Mouse (Mus musculus): ENCODE results near the gene Cracr2b. TPM values are rescaled to one million over a fixed set of nuclear protein-coding genes. Genes with fewer than 3 reads are reported as not detected.

The Cracr2b gene
- total and polyA plus RNA-seq, 3 experiments, result 0.73 to 6.9 TPM; not detected in 1

- no peak for TF ChIP-seq USF1 (IDR thresholded peaks at IDR 0.05; ENCODE audit: low read depth, low read length)
- TF ChIP-seq UBTF (IDR thresholded peaks at IDR 0.05; ENCODE audit: borderline replicate concordance, insufficient read depth, low read depth, low read length), result no peak
- no peak for TF ChIP-seq MAZ (IDR thresholded peaks at IDR 0.05; ENCODE audit: low read depth, low read length)
These were observed 5.1 kb downstream of the Cracr2b start (continued) for GRCm38 (mm10) chr7:141466045-141466394.

DNA sequence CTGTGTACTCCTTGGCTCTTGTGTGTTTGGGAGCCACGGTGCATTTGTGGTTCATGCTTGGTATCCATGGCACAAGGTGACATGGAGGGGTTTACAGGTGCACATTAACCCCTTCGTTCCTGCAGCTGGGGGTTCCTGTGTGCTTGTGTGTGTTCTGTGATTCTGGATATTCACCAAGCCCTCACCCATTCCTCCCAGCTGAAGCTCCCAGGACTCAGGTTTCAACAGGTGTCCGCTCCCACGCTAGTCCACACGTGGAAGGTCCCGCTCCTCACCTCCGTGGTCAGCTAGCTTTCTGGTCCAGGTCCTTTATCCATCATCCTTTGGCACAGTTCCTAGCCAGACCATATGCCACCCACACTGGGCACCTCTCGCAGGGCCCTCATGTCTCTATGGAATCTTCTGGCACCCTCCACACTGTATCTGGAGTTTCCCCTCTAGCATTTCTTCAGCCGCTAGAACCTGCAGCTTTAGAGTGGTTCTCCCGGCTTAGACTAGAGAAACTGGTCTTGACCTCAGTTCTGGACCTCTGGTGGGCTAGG lies 5.8 kb downstream of the Cracr2b start:
- Histone ChIP-seq H3K27me3 (ENCODE audit: control insufficient read depth in 1 of 2, insufficient read depth in 2 of 2, low read length in 2 of 2) (no peaks in the 10 kb centered on the region), H3K9me3 (replicated peaks; ENCODE audit: insufficient read depth, low read length) (no peaks in the 10 kb centered on the region), H3K4me3 (ENCODE audit: control insufficient read depth in 1 of 2, insufficient read depth in 1 of 2, low read depth in 2 of 2, low read length in 2 of 2) (peak overlapping the region; percentile 87 to 97), H3K79me2 (ENCODE audit: control insufficient read depth, insufficient read depth, low read length, poor library complexity) (peaks cover 11% of the 10 kb centered on the region), H3K4me1 (ENCODE audit: control insufficient read depth in 1 of 2, insufficient read depth in 2 of 2, low read length in 2 of 2) (peaks cover 5 to 25% of the 10 kb centered on the region in 2 experiments), H3K27ac (ENCODE audit: control insufficient read depth, low read depth, low read length) (peak overlapping the region; percentile 46), H3K9ac (ENCODE audit: control insufficient read depth, low read depth, low read length, poor library complexity, severe bottlenecking) (peak overlapping the region; percentile 69), H3K36me3 (ENCODE audit: control insufficient read depth in 1 of 2, insufficient read depth in 2 of 2, low read length in 2 of 2) (peaks cover 0 to 9% of the 10 kb centered on the region in 2 experiments; a peak in 2 of 4 replicates)
- DNase-seq (ENCODE audit: low read depth, low spot score), result peak; percentile 22
- TF ChIP-seq MAX (IDR thresholded peaks at IDR 0.05; ENCODE audit: low read length) (no peak), RAD21 (IDR thresholded peaks at IDR 0.05; ENCODE audit: low read depth, low read length) (no peak), HCFC1 (IDR thresholded peaks at IDR 0.05; ENCODE audit: low read depth, low read length) (no peak), MYC (IDR thresholded peaks at IDR 0.05; ENCODE audit: low read depth, low read length) (no peak), GATA1 (IDR thresholded peaks at IDR 0.05; ENCODE audit: low read depth, low read length) (no peak), USF2 (IDR thresholded peaks at IDR 0.05; ENCODE audit: borderline replicate concordance in 1 of 2, insufficient read depth in 1 of 2, low read depth in 1 of 2, low read length in 2 of 2) (no peak), CHD1 (IDR thresholded peaks at IDR 0.05; ENCODE audit: low read depth, low read length) (no peak), MEF2A (IDR thresholded peaks at IDR 0.05; ENCODE audit: extremely low read depth, insufficient replicate concordance, low read depth, low read length, poor library complexity, severe bottlenecking) (no peak), NRF1 (IDR thresholded peaks at IDR 0.05; ENCODE audit: insufficient read depth, low read depth, low read length, poor library complexity, severe bottlenecking) (no peak), ELF1 (IDR thresholded peaks at IDR 0.05; ENCODE audit: low read depth, low read length) (no peak), POLR2AphosphoS2 (IDR thresholded peaks at IDR 0.05; ENCODE audit: low read length) (no peak), ETS1 (IDR thresholded peaks at IDR 0.05; ENCODE audit: low read depth, low read length) (no peak), ZMIZ1 (IDR thresholded peaks at IDR 0.05; ENCODE audit: low read depth, low read length) (no peak), MXI1 (IDR thresholded peaks at IDR 0.05; ENCODE audit: low read depth, low read length) (no peak), JUND (IDR thresholded peaks at IDR 0.05; ENCODE audit: low read depth, low read length) (no peak), KAT2A (conservative IDR thresholded peaks at IDR 0.05; ENCODE audit: low read depth, low read length) (no peak), MAFK (IDR thresholded peaks at IDR 0.05; ENCODE audit: borderline replicate concordance, low read depth, low read length) (no peak), NELFE (IDR thresholded peaks at IDR 0.05; ENCODE audit: low read depth, low read length) (no peak), CTCF (IDR thresholded peaks at IDR 0.05 in 2 of 3, conservative IDR thresholded peaks at IDR 0.05 in 1 of 3; ENCODE audit: control insufficient read depth in 1 of 3, insufficient read depth in 1 of 3, low read depth in 2 of 3, low read length in 3 of 3, poor library complexity in 1 of 3, severe bottlenecking in 1 of 3) (no peak)
